Mouse (Mus musculus) ES-Bruce4 (cell line): ENCODE measurements at regions not wholly inside any gene's neighbourhood (a gene's known extent, or its start where the extent isn't known, plus 50 kb on each side); places are given as distances from the start of the nearest gene placed in this dataset.

Source experiments
- CTCF ChIP-seq: IDR thresholded peaks from one replicate; pipeline ENCODE4 v1.8.1; 2011; ENCODE audit warnings: low read depth, low read length
- EP300 ChIP-seq: IDR thresholded peaks from 2 replicates; pipeline ENCODE4 v1.6.1; 2011; ENCODE audit warnings: low read depth, low read length; ENCODE audit not compliant: insufficient read depth
- POLR2A ChIP-seq: IDR thresholded peaks from one replicate; pipeline ENCODE4 v1.8.1; 2011; ENCODE audit warnings: low read length; ENCODE audit not compliant: insufficient read depth

DNA sequence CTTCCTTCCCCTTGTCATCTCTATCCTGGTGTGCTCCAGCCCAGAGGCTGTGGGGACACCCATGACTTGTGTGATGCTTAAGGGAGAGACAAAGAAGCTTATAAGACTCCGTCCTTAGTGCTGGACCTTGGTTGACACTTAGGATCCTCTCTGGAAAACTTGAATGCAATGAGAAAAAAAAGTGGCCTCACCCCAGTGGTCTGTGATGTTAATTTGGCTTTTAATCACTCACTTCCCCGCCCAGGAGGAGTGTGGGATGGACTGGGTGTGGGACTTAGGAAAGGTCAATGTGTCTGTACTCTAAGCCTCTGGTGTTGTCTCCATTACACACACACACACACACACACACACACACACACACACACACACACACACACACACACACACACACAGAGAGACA is 60.0 kb downstream of the Nog start:
- TF ChIP-seq CTCF (no peak), POLR2A (no peak), EP300 (no peak)
